Mouse (Mus musculus): Measurements from ENCODE around the gene Cdc34.
A peak's percentile ranks its signal among the peaks of the same experiment; 100 is the strongest.

The Cdc34 gene

DNA sequence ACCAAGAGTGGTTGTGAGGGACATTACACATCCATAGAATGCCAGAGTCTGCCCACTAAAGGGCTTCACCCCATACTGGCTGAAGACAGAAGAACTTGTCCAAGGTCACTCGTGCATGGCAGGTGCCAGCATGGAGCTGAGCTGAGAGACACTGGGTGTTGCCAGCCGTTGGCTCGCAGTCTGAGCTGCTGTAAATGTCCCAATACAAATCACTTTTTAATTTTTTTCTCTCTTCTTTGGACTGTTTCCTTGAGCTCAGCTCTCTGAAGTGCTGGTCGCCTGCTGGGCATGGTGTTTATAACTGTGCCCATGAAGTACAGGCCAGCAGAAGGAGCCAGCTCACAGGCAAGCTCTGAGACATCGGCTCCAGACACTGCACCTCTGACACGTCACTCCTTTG, 41.1 kb downstream of the Cdc34 start:
- no peak for DNase-seq

DNA sequence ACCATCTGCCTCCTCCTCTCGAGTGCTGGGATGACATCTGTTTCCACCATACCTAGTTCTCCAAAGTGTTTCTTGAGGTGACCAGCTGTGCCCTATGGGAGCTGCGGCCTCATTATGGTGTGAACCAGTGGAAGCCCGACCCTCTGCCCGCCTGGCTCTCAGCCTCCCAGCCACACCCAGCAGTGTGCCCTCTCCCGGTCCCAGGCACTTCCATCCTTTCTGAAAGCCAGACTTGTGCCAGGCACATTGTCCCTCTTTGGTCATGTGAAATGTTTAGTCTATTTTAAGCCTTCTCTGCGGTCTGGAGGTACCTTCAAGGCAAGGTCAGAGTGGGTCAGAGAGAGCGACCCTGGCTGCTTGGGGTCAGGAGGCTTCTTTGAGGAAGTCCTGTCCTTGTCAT, 41.7 kb downstream of the Cdc34 start:
- no peak for DNase-seq

DNA sequence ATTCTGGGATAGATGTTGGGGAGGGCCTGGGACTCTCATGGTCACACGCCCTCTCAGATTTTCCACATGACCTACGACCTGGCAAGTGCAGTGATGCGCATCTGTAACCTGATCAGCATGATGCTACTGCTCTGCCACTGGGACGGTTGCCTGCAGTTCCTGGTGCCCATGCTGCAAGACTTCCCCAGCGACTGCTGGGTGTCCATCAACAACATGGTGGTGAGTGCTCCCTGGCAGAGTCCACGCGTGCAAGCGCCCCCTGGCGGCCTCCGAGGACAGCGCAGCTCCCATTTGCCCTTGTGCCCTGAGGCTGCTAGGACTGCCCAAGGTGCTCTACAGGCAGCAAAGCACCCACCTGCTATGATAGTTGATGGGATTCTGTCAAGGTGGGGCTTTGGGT, 44.1 kb downstream of the Cdc34 start:
- peak; percentile 43 to 68 for DNase-seq

DNA sequence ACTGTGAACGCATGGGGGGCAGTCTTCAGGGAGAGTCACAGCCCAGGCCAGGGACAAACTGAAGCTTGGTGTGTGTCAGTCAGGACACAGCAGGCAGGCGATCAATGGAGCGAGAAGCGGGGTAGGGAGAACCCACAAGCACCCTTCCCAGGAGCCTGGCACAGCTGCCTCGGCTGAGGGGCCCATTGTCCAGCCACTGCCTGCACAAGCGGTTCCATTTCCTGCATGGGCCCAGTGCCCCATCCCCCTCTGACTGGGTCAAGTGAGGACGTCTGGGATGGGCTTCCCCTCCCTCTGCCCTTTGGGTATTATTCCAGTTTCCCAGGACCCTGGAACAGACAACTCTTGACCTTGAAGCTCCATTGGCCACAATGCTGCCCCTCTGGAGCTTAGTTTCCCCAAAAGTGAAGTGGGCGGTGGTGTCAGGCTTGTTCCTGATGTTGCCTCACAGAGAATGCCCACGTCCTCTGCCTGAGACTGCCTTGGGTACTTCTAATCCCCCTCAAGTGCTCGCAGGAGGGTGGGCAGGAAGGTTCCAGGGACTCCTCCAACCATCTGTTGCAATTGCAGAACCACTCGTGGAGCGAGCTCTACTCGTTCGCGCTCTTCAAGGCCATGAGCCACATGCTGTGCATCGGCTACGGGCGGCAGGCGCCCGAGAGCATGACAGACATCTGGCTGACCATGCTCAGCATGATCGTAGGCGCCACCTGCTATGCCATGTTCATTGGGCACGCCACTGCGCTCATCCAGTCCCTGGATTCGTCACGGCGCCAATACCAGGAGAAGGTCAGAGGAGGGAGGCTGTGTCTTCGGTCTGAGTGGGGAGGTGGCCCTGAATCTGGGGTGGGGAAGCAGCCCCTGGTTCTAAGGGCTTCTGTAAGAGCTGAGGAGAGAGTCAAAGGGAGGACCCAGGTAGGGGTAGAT, 46.6 kb downstream of the Cdc34 start:
- DNase-seq: no peak

DNA sequence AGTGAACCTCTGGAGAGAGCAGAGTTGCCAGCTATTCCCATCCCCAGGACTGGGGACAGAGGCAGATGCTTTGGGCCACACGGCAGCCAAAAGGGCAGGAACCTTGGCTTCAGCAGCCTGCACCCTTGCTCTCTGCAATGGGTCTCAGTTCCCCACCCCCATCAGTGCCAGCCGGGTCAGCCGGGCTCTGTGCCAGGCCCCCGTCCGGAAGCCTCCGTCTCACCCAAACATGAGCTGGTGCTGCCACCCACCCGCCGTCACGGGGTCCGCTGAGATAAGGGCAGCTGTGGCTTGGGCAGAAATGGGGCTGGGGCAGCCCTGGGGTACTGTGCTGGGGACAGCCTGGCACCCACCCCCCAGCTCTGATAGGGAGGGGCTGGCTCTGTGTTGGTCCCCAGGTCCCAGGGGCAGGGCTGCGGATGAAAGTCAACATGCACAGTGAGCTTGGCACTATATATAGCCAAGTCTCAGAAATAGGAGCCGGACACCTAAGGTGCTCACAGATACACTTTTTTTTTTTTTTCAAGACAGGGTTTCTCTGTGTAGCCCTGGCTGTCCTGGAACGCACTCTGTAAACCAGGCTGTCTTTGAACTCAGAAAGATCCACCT, 47.5 kb downstream of the Cdc34 start:
- no peak for DNase-seq

DNA sequence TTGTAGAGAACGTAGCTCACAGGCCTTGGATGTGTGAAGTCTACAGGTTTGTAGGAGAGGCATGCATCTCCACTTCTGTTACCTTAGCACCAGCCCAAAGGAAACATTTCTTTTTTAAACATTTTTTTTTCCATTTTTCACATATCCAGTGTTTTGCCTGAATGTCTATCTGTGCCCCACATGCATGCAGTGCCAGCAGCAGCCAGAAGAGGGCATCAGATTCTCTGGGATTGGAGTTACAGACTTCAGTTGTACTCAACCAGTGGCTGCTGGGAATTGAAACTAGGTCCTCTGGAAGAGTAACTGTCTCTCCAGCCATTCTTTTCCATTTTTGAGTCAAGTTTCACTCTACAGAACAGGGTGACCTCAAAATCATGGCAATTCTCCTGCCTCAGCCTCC, 50.5 kb downstream of the Cdc34 start:
- peak in 1 of 2 experiments; percentile 54 for DNase-seq

DNA sequence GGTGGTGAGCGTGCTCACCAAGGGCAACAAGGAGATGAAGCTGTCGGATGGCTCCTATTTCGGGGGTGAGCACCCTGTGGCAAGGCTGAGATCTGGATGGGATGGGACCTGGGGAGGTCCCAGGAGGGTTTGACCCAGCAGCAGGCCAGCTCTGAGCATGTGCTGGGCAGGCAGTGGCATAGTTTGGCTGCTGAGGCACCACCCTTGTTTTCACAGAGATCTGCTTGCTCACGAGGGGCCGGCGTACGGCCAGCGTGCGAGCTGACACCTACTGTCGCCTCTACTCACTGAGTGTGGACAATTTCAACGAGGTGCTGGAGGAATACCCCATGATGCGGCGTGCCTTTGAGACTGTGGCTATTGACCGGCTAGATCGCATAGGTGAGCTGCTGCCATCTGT, 51.9 kb downstream of the Cdc34 start:
- no peak for DNase-seq

DNA sequence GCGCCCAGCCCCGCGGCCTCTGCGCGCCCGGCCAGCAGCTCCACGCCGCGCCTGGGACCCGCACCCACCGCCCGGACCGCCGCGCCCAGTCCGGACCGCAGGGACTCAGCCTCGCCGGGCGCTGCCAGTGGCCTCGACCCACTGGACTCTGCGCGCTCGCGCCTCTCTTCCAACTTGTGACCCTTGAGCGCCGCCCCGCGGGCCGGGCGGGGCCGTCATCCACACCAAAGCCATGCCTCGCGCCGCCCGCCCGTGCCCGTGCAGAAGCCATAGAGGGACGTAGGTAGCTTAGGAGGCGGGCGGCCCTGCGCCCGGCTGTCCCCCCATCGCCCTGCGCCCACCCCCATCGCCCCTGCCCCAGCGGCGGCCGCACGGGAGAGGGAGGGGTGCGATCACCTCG, 53.4 kb downstream of the Cdc34 start:
- DNase-seq: no peak

DNA sequence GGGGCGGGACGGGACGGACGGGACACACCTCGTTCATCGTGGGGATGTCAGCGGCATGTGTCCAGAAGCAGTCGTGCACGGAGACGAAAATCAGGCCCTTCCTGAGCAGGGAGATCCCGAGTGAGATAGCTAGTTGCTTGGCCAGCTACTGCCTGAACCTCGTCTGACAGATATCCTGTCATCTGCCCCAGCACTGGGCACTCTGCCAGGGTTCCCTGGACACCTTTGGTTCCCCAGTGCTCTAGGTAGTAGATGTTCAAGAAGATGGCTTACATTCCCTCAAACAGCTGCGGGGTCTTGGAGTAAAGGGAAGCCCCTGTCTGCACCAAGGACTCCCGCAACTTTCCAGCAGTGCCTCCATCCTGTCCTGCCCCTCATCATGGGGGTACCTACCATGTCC, 54.7 kb downstream of the Cdc34 start:
- DNase-seq: no peak
